Mouse (Mus musculus): ENCODE data around the gene Sh2d4b. TPM values are rescaled to one million over a fixed set of nuclear protein-coding genes. Genes with fewer than 3 reads are reported as not detected.

Sh2d4b gene
- polyA plus RNA-seq, 1 experiment from 2014 or later: 0.79 TPM

DNA sequence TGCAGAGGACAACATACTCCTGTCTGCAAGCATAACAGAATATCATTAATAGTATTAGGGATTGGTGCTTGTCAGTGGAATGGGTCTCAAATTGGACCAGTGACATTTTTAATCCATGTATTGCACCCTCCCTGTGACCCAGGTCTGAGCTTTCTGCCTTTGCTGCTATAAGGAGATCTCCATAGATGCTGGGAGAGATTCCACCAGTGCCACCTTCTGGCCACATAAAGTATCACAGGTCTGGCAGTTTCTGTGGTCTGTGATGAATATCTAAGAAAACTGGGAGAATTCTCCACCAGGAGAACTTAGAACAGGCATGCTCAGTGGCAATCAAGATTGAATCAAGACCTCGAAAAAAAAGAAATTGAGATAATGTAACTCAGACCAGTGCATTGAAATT is 101.5 kb downstream of the Sh2d4b start:
- H3K27me3 ChIP-seq (ENCODE audit: insufficient read depth, low read length): no peaks in the 10 kb centered on the region
- no peaks in the 10 kb centered on the region for H3K4me1 ChIP-seq (ENCODE audit: insufficient read depth)
- no peak overlapping the region for H3K4me3 ChIP-seq (ENCODE audit: low read depth, low read length)
- H3K4me2 ChIP-seq: no peak overlapping the region
- H3K9me3 ChIP-seq (ENCODE audit: low read depth, low read length): no peaks in the 10 kb centered on the region
- no peak overlapping the region for H3K27ac ChIP-seq (ENCODE audit: low read depth)
- no peak overlapping the region for H3K9ac ChIP-seq
- DNase-seq: peak; percentile 78
- H3K36me3 ChIP-seq (ENCODE audit: insufficient read depth): no peaks in the 10 kb centered on the region
- ATAC-seq (ENCODE audit: insufficient read depth): no peak
- TF ChIP-seq CTCF (IDR thresholded peaks at IDR 0.05; ENCODE audit: low read depth): peak; percentile 70
- WGBS: 23% methylated on average over 1 of the region's 1 CpGs

GRCm38 (mm10) chr14:40789110-40789509 is 104.0 kb downstream of the Sh2d4b start:
- H3K4me1 ChIP-seq (ENCODE audit: insufficient read depth): no peaks in the 10 kb centered on the region
- DNase-seq (peak; percentile 71), ATAC-seq (ENCODE audit: insufficient read depth) (no peak)
- H3K27me3 ChIP-seq (ENCODE audit: insufficient read depth, low read length): no peaks in the 10 kb centered on the region
- no peaks in the 10 kb centered on the region for H3K9me3 ChIP-seq (ENCODE audit: low read depth, low read length)
- no peaks in the 10 kb centered on the region for H3K36me3 ChIP-seq (ENCODE audit: insufficient read depth)
- no peak overlapping the region for H3K27ac ChIP-seq (ENCODE audit: low read depth)
- 41% methylated on average over 3 of the region's 3 CpGs for WGBS
- no peak overlapping the region for H3K9ac ChIP-seq
- no peak overlapping the region for H3K4me3 ChIP-seq (ENCODE audit: low read depth, low read length)
- peak; percentile 57; the same call in 1 of the 2 replicates for TF ChIP-seq CTCF (IDR thresholded peaks at IDR 0.05; ENCODE audit: low read depth)
- no peak overlapping the region for H3K4me2 ChIP-seq

DNA sequence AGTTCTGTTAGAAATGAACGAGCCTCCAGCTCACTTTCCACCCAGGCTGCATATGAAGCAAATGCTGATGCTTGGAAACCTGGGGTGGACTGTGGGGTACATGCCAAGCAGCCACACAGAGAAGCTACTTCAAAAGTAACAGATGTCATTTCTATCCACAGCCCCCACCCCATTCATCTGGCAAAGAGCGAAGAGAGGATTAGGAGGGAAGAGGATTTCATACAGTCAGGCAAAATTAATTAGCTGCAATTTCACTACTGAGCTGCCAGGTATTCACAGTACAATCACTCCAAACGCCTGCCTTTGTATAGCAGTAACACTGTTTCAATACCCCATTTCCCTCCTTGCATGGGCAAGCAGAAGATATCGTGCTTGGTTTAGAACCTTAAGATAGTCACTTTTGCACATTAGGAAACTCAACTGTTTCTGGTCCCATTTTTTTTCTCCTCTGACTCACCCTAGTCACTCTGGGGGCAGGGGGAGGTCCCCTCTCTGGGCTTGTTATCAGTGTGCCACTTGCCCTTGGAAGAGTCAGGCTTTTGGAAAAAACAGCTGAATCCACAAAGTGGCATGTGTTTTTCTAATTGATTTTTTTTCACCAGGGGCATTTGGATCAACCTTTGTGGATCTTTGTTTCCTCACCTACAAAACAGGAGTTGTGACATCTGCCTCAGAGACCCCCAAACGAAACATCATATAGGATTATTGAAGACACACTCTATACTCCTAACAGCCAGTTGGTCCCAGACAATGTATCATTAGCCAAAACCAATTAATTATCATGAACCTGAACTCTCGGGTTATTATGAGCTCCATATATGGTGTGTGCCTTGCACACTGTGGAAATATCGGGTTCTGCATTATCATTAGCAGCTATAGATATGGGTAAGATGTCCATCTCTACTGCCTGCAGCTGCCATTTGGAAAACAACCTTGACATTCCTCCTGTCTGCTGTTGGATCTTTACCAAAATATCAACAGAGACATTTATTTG is 123.7 kb downstream of the Sh2d4b start:
- Histone ChIP-seq H3K4me1 (ENCODE audit: insufficient read depth) (no peaks in the 10 kb centered on the region), H3K9ac (no peak overlapping the region), H3K4me3 (ENCODE audit: low read depth, low read length) (no peak overlapping the region), H3K36me3 (ENCODE audit: insufficient read depth) (no peaks in the 10 kb centered on the region), H3K4me2 (no peak overlapping the region), H3K9me3 (ENCODE audit: low read depth, low read length) (no peaks in the 10 kb centered on the region), H3K27ac (ENCODE audit: low read depth) (no peak overlapping the region), H3K27me3 (ENCODE audit: insufficient read depth, low read length) (no peaks in the 10 kb centered on the region)
- DNase-seq (no peak), ATAC-seq (ENCODE audit: insufficient read depth) (no peak)
- WGBS: 48% methylated on average over 7 of the region's 7 CpGs
- no peak for TF ChIP-seq CTCF (IDR thresholded peaks at IDR 0.05; ENCODE audit: low read depth)

Other genes starting within 250 kb of the Sh2d4b start
- 104 and 105 TPM in 2 replicates for gene Tspan14, start 73.5 kb upstream of the Sh2d4b start, polyA plus RNA-seq (2014; fragmentation: Nextera tagmentation; extraction: Ambion mirVana)
- 167 and 173 TPM in 2 replicates for gene Fam213a, start 120.5 kb upstream of the Sh2d4b start, polyA plus RNA-seq (2014; fragmentation: Nextera tagmentation; extraction: Ambion mirVana)
- gene Dydc2, start 175.9 kb upstream of the Sh2d4b start, polyA plus RNA-seq (2014; fragmentation: Nextera tagmentation; extraction: Ambion mirVana): not detected in 2 replicates
- not detected in 2 replicates for gene Dydc1, start 179.6 kb upstream of the Sh2d4b start, polyA plus RNA-seq (2014; fragmentation: Nextera tagmentation; extraction: Ambion mirVana)
- 2.6 and 4.0 TPM in 2 replicates for gene Mat1a, start 211.8 kb upstream of the Sh2d4b start, polyA plus RNA-seq (2014; fragmentation: Nextera tagmentation; extraction: Ambion mirVana)
- 28.1 and 29.4 TPM in 2 replicates for gene Sftpa1, start 238.5 kb upstream of the Sh2d4b start, polyA plus RNA-seq (2014; fragmentation: Nextera tagmentation; extraction: Ambion mirVana)